Mouse (Mus musculus) kidney, embryonic 14.5 days (tissue): ENCODE measurements around the gene Cep295nl. TPM values are rescaled to one million over a fixed set of nuclear protein-coding genes. Genes with fewer than 3 reads are reported as not detected.
A peak's percentile ranks its signal among the peaks of the same experiment; 100 is the strongest.
"Not testable (repeated sequence)": the region's sequence is repeated elsewhere in the genome, so short reads cannot be mapped to it uniquely, and the experiment has no call there.

ENCODE experiments used
- ATAC-seq: fragments of 200-750 bp; cut with Nextera tagmentation; 2 replicates; pipeline ENCODE4 v1.8.0; 2017; ENCODE audit warnings: moderate number of reproducible peaks, mild to moderate bottlenecking, moderate TSS enrichment, moderate library complexity; ENCODE audit not compliant: low FRiP score, low TSS enrichment
- H3K27ac ChIP-seq: fragments of 300-500 bp; sonication (generic); 2 replicates; pipeline ENCODE4 v1.5.1; 2014; ENCODE audit warnings: low read depth, mild to moderate bottlenecking, low read length, moderate library complexity, mixed read lengths
- H3K27me3 ChIP-seq: fragments of 300-500 bp; sonication (generic); 2 replicates; pipeline ENCODE4 v1.6.1; 2014; ENCODE audit warnings: mild to moderate bottlenecking, low read length; ENCODE audit not compliant: control insufficient read depth, insufficient read depth
- H3K36me3 ChIP-seq: fragments of 300-500 bp; sonication (generic); 2 replicates; pipeline ENCODE4 v1.6.1; 2014; ENCODE audit warnings: low read length, mixed read lengths; ENCODE audit not compliant: control insufficient read depth, insufficient read depth
- H3K4me1 ChIP-seq: fragments of 300-500 bp; sonication (generic); 2 replicates; pipeline ENCODE4 v1.6.1; 2014; ENCODE audit warnings: low read length, mixed read lengths; ENCODE audit not compliant: control insufficient read depth, insufficient read depth
- H3K4me2 ChIP-seq: fragments of 300-500 bp; sonication (generic); replicated peaks from 2 replicates; pipeline ENCODE4 v1.6.1; 2014; ENCODE audit warnings: low read depth, mild to moderate bottlenecking, low read length
- H3K4me3 ChIP-seq: fragments of 300-500 bp; sonication (generic); 2 replicates; pipeline ENCODE4 v1.5.1; 2014; ENCODE audit warnings: mild to moderate bottlenecking, low read length
- H3K9ac ChIP-seq: fragments of 300-500 bp; sonication (generic); 2 replicates; pipeline ENCODE4 v1.6.1; 2014; ENCODE audit warnings: low read depth, mild to moderate bottlenecking, low read length, moderate library complexity
- H3K9me3 ChIP-seq: fragments of 300-500 bp; sonication (generic); 2 replicates; pipeline ENCODE4 v1.6.1; 2016; ENCODE audit warnings: low read length; ENCODE audit not compliant: control insufficient read depth
- WGBS: fragments of 180-500 bp; shearing (Covaris S2); extraction: QIAGEN DNeasy Blood & Tissue Kit; methylation state at CpG from one replicate; pipeline ENCODE4 v1.1.7; 2014; 5-methylcytosine and 5-hydroxymethylcytosine counted together
- polyA plus RNA-seq: library from polyadenylated mRNA; unstranded; fragments of >200 nt; fragmentation: Nextera tagmentation; extraction: Ambion mirVana; gene quantifications from 2 replicates; pipeline ENCODE4 v1.2.1, GENCODE M21; 2014

Gene Cep295nl
- 0.41 and 0.42 TPM in 2 replicates for polyA plus RNA-seq

DNA sequence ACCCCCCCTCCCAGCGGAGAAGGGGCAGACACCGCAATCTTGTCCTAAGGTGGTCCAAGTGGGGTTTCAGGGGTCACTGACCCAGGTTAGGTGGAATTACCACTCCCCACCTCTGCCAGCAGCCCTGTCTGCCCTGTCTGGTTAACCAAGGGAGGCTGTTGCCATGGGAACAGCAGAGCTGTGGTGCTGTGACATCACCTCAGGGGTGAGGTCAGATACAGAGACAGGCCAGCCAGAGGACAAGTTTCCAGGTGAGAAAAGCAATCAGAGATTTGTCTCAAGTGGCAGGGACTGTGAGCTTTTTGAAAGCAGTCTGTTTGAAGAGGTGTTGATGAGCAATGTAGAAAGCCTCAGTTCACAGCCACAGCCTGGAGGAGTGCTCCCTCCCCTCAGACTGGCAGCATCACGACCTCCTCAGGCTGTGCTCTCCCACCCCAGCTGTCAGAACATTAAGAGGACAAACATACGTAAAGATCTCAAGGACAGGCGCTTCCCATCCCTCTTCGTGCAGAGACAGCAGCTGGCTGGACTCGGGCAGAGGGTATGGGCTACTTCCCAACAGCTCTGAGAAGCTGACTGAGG, at the start of gene Cep295nl:
Gene Cep295nl, minus strand, starts transcription at position 101 of the 582 bp plus-strand sequence.
- Histone ChIP-seq H3K4me2 (no peak within 1 kb of the TSS), H3K4me1 (peaks cover 37% of the 10 kb centered on the region), H3K27me3 (no peaks in the 10 kb centered on the region), H3K9me3 (no peaks in the 10 kb centered on the region), H3K36me3 (peaks cover 5% of the 10 kb centered on the region; the same call in 1 of the 2 replicates), H3K27ac (peak within 1 kb of the TSS; percentile 69; the same call in 1 of the 2 replicates), H3K9ac (peak within 1 kb of the TSS; percentile 23; the same call in 1 of the 2 replicates), H3K4me3 (no peak within 1 kb of the TSS)
- 16% methylated on average over 7 of the region's 7 CpGs for WGBS
- peak; percentile 77 for ATAC-seq

DNA sequence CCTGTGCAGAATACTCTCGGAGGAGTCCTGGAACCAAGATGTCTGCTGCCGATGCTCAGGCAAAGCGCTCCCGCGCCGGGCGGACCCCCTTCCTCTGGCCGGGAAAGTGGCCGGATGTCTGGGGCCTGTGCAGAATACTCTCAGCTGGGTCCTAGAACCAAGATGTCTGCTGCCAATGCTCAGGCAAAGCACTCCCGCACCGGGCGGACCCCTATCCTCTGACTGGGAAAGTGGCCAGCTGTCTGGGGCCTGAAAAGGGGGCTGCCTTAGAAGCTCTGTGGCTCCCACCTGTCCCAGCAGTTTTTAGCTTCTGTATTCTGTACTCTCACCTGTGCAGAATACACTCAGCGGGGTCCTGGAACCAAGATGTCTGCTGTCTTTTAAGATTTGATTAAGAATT, 45.5 kb upstream of the Cep295nl start:
- H3K9me3 ChIP-seq, H3K4me1 ChIP-seq, H3K27me3 ChIP-seq, H3K4me2 ChIP-seq, H3K36me3 ChIP-seq, H3K9ac ChIP-seq, H3K4me3 ChIP-seq, ATAC-seq, H3K27ac ChIP-seq: not testable (repeated sequence)
- WGBS, result 93% methylated on average over 13 of the region's 13 CpGs

DNA sequence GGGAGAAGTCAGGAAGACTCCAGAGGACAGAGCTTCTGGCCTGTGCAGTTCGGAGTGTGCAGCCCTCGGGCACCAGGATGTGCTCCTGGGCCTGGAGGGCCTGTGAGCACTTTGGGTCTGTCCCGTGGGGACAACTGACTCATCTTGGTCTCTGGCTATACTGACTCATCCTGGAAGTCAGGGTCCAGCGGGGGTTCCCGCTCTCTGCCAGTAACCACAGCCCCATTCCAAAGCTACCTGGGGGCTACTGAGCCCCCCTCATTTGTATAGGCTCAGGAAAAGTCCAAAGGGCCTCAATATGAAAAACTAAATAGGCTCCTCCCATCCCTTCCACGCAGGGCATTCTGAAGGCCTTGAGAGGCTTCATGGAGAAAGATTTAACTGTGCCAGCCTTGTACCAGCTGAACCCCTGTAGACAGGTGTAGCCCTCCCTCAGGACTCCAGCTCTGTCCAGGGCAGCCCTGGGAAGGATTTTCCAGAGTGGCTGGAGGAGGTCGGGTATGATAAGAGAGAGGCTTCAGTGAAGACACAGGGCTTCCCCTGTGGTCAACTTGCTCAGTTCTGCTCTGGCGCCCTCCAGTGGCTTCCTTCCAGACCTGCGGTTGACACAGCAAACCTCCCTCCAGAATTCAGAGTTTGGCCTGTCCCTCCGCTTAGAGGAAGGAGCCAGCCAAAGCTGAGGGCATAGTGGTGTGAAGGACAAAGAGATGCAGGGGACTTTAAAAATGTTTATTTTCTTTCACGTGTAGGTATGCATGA, 37.1 kb upstream of the Cep295nl start:
- Histone ChIP-seq H3K4me1 (peaks cover 10% of the 10 kb centered on the region; the same call in 1 of the 2 replicates), H3K27ac (no peak overlapping the region), H3K4me3 (no peak overlapping the region), H3K4me2 (no peak overlapping the region), H3K27me3 (no peaks in the 10 kb centered on the region), H3K9me3 (no peaks in the 10 kb centered on the region), H3K36me3 (no peaks in the 10 kb centered on the region), H3K9ac (no peak overlapping the region)
- WGBS, result 44% methylated on average over 11 of the region's 11 CpGs
- ATAC-seq, result peak; percentile 88

DNA sequence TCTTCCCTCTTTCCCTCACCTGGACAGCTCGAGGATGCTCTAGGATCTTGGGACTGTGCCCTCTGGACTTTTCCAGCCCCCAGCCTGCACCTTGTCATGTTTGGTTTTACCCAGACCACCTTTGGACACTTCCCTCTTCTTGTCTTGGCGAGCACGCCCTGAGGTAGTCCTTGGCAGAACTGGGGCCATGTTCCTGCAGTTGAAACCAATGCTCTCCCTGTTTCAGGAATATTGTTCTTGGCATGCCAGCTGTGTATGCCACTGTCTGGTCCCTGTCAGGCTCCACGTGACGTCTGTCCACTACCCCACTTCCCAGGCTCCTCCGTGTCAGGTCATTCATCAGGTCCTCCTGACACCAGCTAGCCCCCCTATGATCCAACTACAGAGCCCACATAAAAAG, 36.4 kb upstream of the Cep295nl start:
- ATAC-seq, result no peak
- H3K27ac ChIP-seq, result no peak overlapping the region
- 88% methylated on average over 6 of the region's 6 CpGs for WGBS

DNA sequence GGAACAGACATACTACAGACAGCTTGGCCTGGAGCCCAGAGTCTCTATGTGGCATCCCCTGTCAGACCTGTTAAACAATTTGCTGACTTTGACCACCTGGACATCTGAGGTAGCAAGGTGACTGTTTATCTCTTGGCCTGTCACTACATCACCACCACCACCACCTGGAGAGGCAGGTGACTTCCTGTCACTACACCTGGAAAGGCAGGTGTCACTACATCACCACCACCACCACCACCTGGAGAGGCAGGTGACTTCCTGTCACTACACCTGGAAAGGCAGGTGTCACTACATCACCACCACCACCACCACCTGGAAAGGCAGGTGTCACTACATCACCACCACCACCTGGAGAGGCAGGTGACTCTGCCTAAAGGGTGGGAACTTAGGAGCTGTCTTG, 34.0 kb upstream of the Cep295nl start:
- H3K4me3 ChIP-seq, ATAC-seq, H3K27me3 ChIP-seq, H3K27ac ChIP-seq, H3K9me3 ChIP-seq, H3K4me1 ChIP-seq, H3K4me2 ChIP-seq, H3K36me3 ChIP-seq, H3K9ac ChIP-seq: not testable (repeated sequence)

More for the DNA sequence above, 36.4 kb upstream of the Cep295nl start:
- Histone ChIP-seq H3K9me3 (no peaks in the 10 kb centered on the region), H3K4me3 (no peak overlapping the region), H3K36me3 (no peaks in the 10 kb centered on the region), H3K4me2 (no peak overlapping the region), H3K4me1 (peaks cover 10% of the 10 kb centered on the region; the same call in 1 of the 2 replicates), H3K9ac (no peak overlapping the region), H3K27me3 (no peaks in the 10 kb centered on the region)

DNA sequence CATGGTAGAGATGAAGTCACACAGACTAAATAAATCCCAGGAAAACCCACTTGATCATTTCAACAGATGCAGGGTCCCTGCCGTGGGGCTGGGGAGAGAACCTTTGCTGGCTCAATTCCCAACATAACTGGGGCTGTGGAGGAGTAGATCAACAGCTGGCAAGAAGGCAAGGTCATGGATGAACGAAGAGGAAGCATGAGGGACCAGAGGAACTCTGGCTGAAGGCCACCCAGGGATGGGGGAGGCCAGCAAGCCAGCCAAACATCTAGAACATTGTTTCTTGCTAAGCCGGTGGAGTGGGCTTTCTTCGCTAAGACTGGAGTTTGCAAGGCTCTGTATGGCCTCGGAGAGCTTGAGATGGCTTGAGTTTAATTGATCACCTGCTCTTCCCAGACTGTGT, 33.6 kb upstream of the Cep295nl start:
- ATAC-seq, result no peak
- Histone ChIP-seq H3K4me1 (peaks cover 10% of the 10 kb centered on the region; the same call in 1 of the 2 replicates), H3K4me2 (no peak overlapping the region), H3K9ac (no peak overlapping the region), H3K9me3 (no peaks in the 10 kb centered on the region), H3K4me3 (no peak overlapping the region), H3K27ac (no peak overlapping the region), H3K27me3 (no peaks in the 10 kb centered on the region), H3K36me3 (no peaks in the 10 kb centered on the region)
- 47% methylated on average over 5 of the region's 5 CpGs for WGBS

DNA sequence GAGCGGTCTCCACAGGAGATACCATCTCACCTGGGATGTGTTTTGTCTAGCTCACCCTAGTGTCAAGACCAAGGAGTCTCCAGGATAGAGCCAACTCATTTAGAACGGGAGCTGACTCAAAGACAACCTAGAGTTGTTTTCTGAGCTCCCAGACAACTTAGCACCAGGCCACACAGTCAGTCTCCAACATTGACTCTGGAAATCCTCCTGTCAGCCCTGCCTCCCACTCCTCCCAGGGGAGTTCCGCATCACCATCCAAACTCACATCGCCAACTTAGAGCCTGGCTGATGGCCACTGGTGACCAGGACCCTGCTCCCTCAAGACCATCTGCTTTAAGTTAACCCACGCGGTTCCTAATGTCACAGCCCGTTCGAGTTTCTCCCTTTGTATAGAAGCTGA, 33.2 kb upstream of the Cep295nl start:
- peaks cover 10% of the 10 kb centered on the region; the same call in 1 of the 2 replicates for H3K4me1 ChIP-seq
- H3K27ac ChIP-seq, result no peak overlapping the region
- no peak overlapping the region for H3K9ac ChIP-seq
- H3K36me3 ChIP-seq, result no peaks in the 10 kb centered on the region
- H3K4me2 ChIP-seq, result no peak overlapping the region
- no peak overlapping the region for H3K4me3 ChIP-seq
- 77% methylated on average over 8 of the region's 8 CpGs for WGBS
- no peaks in the 10 kb centered on the region for H3K9me3 ChIP-seq
- no peak for ATAC-seq
- H3K27me3 ChIP-seq, result no peaks in the 10 kb centered on the region

DNA sequence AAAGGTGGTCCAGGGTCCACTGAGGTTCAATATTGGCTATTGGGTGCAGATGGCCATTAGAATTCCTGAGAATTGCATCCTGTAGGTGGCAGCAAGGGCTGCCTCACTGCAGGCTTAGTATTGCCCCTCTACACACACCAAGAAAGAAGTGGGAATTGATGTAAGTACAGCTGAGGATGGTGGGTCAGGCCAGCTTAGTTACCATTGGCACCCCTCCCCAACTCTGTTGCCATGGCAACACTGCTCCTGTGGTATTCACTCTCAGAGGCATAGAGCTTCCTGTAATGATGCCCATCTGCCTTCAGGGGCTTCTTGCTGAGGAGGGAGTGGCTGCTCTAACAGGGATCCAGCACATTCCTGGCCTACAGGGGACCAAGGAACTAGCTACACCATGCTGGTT, 32.7 kb upstream of the Cep295nl start:
- no peak overlapping the region for H3K9ac ChIP-seq
- no peaks in the 10 kb centered on the region for H3K27me3 ChIP-seq
- no peak for ATAC-seq
- H3K4me3 ChIP-seq, result no peak overlapping the region
- peaks cover 10% of the 10 kb centered on the region; the same call in 1 of the 2 replicates for H3K4me1 ChIP-seq
- no peak overlapping the region for H3K27ac ChIP-seq
- no peak overlapping the region for H3K4me2 ChIP-seq
- H3K36me3 ChIP-seq, result no peaks in the 10 kb centered on the region
- H3K9me3 ChIP-seq, result no peaks in the 10 kb centered on the region

DNA sequence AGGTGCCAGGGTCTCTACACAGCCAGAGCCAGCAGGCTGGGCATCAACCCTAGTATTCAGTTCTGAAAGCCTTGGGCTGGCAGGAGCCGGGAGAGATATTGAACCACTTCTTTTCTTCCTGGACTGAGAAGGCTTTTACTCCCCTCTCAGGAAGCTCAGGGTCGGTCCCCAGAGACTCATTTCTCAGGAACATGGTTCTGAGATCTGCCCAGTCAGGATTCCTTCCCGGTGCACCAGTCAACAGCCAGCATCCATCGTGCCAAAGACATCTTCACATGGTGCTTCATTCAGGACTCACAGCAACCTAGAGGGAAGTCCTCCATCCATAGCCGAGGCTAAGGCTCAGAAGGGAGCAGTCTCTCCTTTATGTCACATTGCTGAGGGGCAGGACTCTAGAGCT, 32.2 kb upstream of the Cep295nl start:
- Histone ChIP-seq H3K9ac (no peak overlapping the region), H3K4me3 (no peak overlapping the region), H3K4me2 (no peak overlapping the region), H3K36me3 (no peaks in the 10 kb centered on the region), H3K9me3 (no peaks in the 10 kb centered on the region), H3K27me3 (no peaks in the 10 kb centered on the region), H3K4me1 (peaks cover 10% of the 10 kb centered on the region; the same call in 1 of the 2 replicates), H3K27ac (no peak overlapping the region)
- 55% methylated on average over 5 of the region's 5 CpGs for WGBS
- ATAC-seq, result no peak
